ENCODE assay signal across 15 mouse cellular contexts in genomic region chr12:68045686-68046085, GRCm38 (mm10).
"Had no signal": no experiment of that assay in that cellular context is flagged by ENCODE, and none has a peak within 500 bp of the region (broad histone marks: within the 10 kb centered on the region; RNA-seq: fewer than 3 reads in every experiment).

No protein-coding gene starts in this region.

- DNase-seq: kidney, postnatal 14 days; left cerebral cortex, postnatal 4 days; lung, postnatal 14 days; right cerebral cortex, adult 18-20 months; right cerebral cortex, postnatal 25 days; thymus, adult 18-20 months; thymus, postnatal 14 days had no signal

- H3K9me3 ChIP-seq: kidney, embryonic 15.5 days; limb, embryonic 15.5 days; liver, embryonic 12.5 days; lung, embryonic 15.5 days; midbrain, embryonic 12.5 days; neural tube, embryonic 15.5 days had no signal

- H3K36me3 ChIP-seq: kidney, embryonic 15.5 days; limb, embryonic 15.5 days; liver, embryonic 12.5 days; lung, embryonic 15.5 days; midbrain, embryonic 12.5 days; neural tube, embryonic 15.5 days had no signal

- H3K4me2 ChIP-seq: kidney, embryonic 15.5 days; limb, embryonic 15.5 days; liver, embryonic 12.5 days; lung, embryonic 15.5 days; midbrain, embryonic 12.5 days; neural tube, embryonic 15.5 days had no signal

- H3K4me1 ChIP-seq: kidney, embryonic 15.5 days; limb, embryonic 15.5 days; liver, embryonic 12.5 days; lung, embryonic 15.5 days; midbrain, embryonic 12.5 days; neural tube, embryonic 15.5 days had no signal

- H3K4me3 ChIP-seq: kidney, embryonic 15.5 days; limb, embryonic 15.5 days; liver, embryonic 12.5 days; lung, embryonic 15.5 days; midbrain, embryonic 12.5 days; neural tube, embryonic 15.5 days had no signal

- ATAC-seq: liver, embryonic 12.5 days; midbrain, embryonic 16.5 days had no signal

- H3K27me3 ChIP-seq: kidney, embryonic 15.5 days; limb, embryonic 15.5 days; liver, embryonic 12.5 days; lung, embryonic 15.5 days; midbrain, embryonic 12.5 days; neural tube, embryonic 15.5 days had no signal

- H3K9ac ChIP-seq: kidney, embryonic 15.5 days; limb, embryonic 15.5 days; liver, embryonic 12.5 days; lung, embryonic 15.5 days; midbrain, embryonic 12.5 days; neural tube, embryonic 15.5 days had no signal

- H3K27ac ChIP-seq: kidney, embryonic 15.5 days; limb, embryonic 15.5 days; liver, embryonic 12.5 days; lung, embryonic 15.5 days; midbrain, embryonic 12.5 days; neural tube, embryonic 15.5 days; stomach, postnatal 0 days had no signal
